Comparison of ENCODE assay signal across 26 mouse cellular contexts in genomic region chr13:38349046-38349445, GRCm38 (mm10). TPM values are rescaled to one million over a fixed set of nuclear protein-coding genes. Genes with fewer than 3 reads are reported as not detected.
"Had no signal": no experiment of that assay in that cellular context is flagged by ENCODE, and none has a peak within 500 bp of the region (broad histone marks: within the 10 kb centered on the region; RNA-seq: fewer than 3 reads in every experiment).

No protein-coding gene starts in this region.

- H3K9me3 ChIP-seq: heart, embryonic 12.5 days; hindbrain, embryonic 10.5 days; hindbrain, embryonic 12.5 days; intestine, embryonic 15.5 days; limb, embryonic 10.5 days; limb, embryonic 12.5 days; liver, embryonic 13.5 days; liver, embryonic 15.5 days had no signal

- DNase-seq: gastrocnemius, postnatal 10 days; gastrocnemius, postnatal 25 days; heart, postnatal 10 days; heart, postnatal 4 days; kidney, adult 18-20 months; kidney, adult 8-10 months; kidney, postnatal 10 days; kidney, postnatal 25 days; kidney, postnatal 4 days; liver; liver, embryonic 13.5 days had no signal

- H3K27ac ChIP-seq: hindbrain, embryonic 10.5 days; hindbrain, embryonic 12.5 days; hindbrain, embryonic 14.5 days; intestine, embryonic 15.5 days; layer of hippocampus, adult 2 months; left cerebral cortex, adult 2 months; limb, embryonic 10.5 days; limb, embryonic 12.5 days; liver, embryonic 13.5 days; liver, embryonic 15.5 days had no signal

- ATAC-seq: hindbrain, embryonic 16.5 days; inflammation-experienced regulatory T-cells, adult 6 months; intestine, embryonic 15.5 days; intestine, postnatal 0 days had no signal

- H3K4me3 ChIP-seq: heart, embryonic 12.5 days; hindbrain, embryonic 10.5 days; hindbrain, embryonic 12.5 days; intestine, embryonic 15.5 days; layer of hippocampus, adult 2 months; left cerebral cortex, adult 2 months; limb, embryonic 10.5 days; limb, embryonic 12.5 days; liver, embryonic 13.5 days; liver, embryonic 15.5 days had no signal

- H3K9ac ChIP-seq: heart, embryonic 12.5 days; hindbrain, embryonic 12.5 days; hindbrain, embryonic 14.5 days; intestine, embryonic 15.5 days; limb, embryonic 12.5 days; liver, embryonic 13.5 days; liver, embryonic 15.5 days had no signal

- H3K4me2 ChIP-seq: heart, embryonic 12.5 days; hindbrain, embryonic 12.5 days; hindbrain, embryonic 14.5 days; intestine, embryonic 15.5 days; limb, embryonic 12.5 days; liver, embryonic 11.5 days; liver, embryonic 13.5 days; liver, embryonic 15.5 days had no signal

- H3K36me3 ChIP-seq: heart, embryonic 12.5 days; hindbrain, embryonic 10.5 days; hindbrain, embryonic 12.5 days; intestine, embryonic 15.5 days; limb, embryonic 10.5 days; limb, embryonic 12.5 days; liver, embryonic 13.5 days; liver, embryonic 15.5 days had no signal

RNA-seq across cellular contexts. Expression of gene Bmp6, which starts 4.1 kb away (rescaled TPM):
- total RNA-seq: granulocyte monocyte progenitor cell, adult 5-6 weeks had no signal
- polyA plus RNA-seq: inflammation-experienced regulatory T-cells, adult 6 months had no signal
